Mouse (Mus musculus) brain, embryonic 14.5 days (tissue): ENCODE results near the gene Atxn1. TPM values are rescaled to one million over a fixed set of nuclear protein-coding genes. Genes with fewer than 3 reads are reported as not detected.

Experiments
- DNase-seq: peaks from one replicate; pipeline ENCODE4 v3.0.0-alpha.2; 2011; ENCODE audit warnings: low read depth
- CTCF ChIP-seq: fragments of 200-500 bp; IDR thresholded peaks from 2 replicates; pipeline ENCODE4 v1.5.1; 2012; ENCODE audit warnings: inconsistent platforms, mild to moderate bottlenecking, moderate library complexity, borderline replicate concordance; ENCODE audit not compliant: insufficient read depth, insufficient read length; ENCODE audit errors: extremely low read depth
- POLR2A ChIP-seq: fragments of 200-500 bp; IDR thresholded peaks from 2 replicates; pipeline ENCODE4 v1.6.1; 2012; ENCODE audit warnings: mild to moderate bottlenecking, inconsistent platforms, borderline replicate concordance; ENCODE audit not compliant: poor library complexity, insufficient read depth, insufficient read length, severe bottlenecking; ENCODE audit errors: extremely low read depth
- polyA plus RNA-seq: library from polyadenylated mRNA; depleted of rRNA; stranded (reverse); fragments of >200 nt; gene quantifications from 2 replicates; pipeline ENCODE4 v1.2.3, GENCODE M21; 2012

Atxn1 gene
- polyA plus RNA-seq, 1 experiment: 11.0 TPM

DNA sequence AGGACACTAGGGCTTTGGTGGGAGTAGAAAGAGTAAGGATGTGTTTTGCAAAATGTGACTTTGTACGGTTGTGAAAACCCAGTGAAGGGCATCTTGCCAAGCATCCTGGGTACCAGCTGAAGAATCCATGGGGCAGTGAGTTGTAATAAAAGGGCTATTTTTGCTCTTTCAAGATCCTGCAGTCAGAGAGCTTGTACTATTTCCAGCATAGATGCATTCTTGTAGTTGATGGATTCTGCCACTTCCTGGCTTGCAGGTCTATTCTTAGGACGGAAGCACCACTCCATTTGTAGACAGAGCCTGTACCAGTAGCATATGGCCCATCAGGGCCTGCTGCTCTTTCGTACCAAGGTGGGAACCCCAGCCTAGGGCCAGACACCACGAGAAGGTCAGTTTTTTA is 436.0 kb downstream of the Atxn1 start:
- TF ChIP-seq POLR2A (no peak), CTCF (no peak)
- no peak for DNase-seq

- TF ChIP-seq POLR2A: no peak
- TF ChIP-seq CTCF: no peak
These were observed 437.4 kb downstream of the Atxn1 start for GRCm38 (mm10) chr13:45527232-45527964.

DNA sequence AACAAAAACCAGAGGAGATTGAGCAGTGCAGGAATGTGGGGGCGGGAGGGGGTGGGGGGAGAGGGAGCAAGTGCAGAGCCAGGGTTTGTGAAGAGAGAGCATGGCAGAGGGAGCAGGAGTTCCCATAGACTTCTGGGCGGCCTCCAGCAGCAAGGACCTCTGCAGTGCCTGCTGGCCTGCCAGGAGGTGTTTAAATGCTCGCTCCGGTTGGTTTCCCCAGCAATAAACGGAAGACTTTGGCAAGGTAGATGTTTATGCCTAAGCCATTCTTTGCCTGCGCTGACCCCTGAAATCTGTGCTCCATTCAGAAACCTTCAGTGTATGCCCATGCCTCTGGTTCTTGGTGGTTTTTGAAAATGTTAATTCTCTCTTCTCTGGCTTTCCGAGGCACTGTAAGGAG is 438.6 kb downstream of the Atxn1 start:
- TF ChIP-seq POLR2A (no peak), CTCF (no peak)
- peak; percentile 86 for DNase-seq

More at GRCm38 (mm10) chr13:45527232-45527964, 437.4 kb downstream of the Atxn1 start:
- no peak for DNase-seq

- no peak for DNase-seq
These were observed 439.9 kb downstream of the Atxn1 start for GRCm38 (mm10) chr13:45524791-45525435.

DNA sequence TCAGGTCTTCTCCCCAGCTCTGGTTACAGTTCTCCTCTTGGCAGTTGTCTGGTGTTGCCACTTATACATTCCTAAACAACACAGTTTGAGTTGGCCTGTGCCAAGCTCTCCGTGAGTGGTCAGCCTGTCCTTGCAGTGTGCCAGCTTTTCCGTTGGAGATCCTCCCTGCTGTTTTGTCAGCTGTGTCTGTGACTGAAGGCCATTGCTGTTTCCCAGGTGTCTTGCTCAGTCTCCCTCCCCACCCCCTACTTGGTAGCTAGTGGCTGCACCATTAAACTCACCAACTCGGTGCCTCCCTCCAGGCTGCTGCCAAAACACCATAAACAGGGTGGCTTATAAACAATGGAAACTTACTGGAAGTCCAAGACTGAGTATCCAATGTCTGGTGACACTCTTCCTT is 440.5 kb downstream of the Atxn1 start:
- peak; percentile 16 for DNase-seq
- TF ChIP-seq CTCF (no peak), POLR2A (no peak)

More at GRCm38 (mm10) chr13:45524791-45525435, 439.9 kb downstream of the Atxn1 start:
- TF ChIP-seq POLR2A (no peak), CTCF (no peak)

GRCm38 (mm10) chr13:45516501-45517393 is 448.1 kb downstream of the Atxn1 start:
- DNase-seq: peak; percentile 89
- no peak for TF ChIP-seq CTCF

GRCm38 (mm10) chr13:45514832-45515422 is 449.9 kb downstream of the Atxn1 start:
- peak; percentile 58 for DNase-seq
- TF ChIP-seq POLR2A (no peak), CTCF (no peak)

GRCm38 (mm10) chr13:45514115-45514514 is 450.7 kb downstream of the Atxn1 start:
- TF ChIP-seq CTCF: no peak
- TF ChIP-seq POLR2A: no peak
- no peak for DNase-seq

DNA sequence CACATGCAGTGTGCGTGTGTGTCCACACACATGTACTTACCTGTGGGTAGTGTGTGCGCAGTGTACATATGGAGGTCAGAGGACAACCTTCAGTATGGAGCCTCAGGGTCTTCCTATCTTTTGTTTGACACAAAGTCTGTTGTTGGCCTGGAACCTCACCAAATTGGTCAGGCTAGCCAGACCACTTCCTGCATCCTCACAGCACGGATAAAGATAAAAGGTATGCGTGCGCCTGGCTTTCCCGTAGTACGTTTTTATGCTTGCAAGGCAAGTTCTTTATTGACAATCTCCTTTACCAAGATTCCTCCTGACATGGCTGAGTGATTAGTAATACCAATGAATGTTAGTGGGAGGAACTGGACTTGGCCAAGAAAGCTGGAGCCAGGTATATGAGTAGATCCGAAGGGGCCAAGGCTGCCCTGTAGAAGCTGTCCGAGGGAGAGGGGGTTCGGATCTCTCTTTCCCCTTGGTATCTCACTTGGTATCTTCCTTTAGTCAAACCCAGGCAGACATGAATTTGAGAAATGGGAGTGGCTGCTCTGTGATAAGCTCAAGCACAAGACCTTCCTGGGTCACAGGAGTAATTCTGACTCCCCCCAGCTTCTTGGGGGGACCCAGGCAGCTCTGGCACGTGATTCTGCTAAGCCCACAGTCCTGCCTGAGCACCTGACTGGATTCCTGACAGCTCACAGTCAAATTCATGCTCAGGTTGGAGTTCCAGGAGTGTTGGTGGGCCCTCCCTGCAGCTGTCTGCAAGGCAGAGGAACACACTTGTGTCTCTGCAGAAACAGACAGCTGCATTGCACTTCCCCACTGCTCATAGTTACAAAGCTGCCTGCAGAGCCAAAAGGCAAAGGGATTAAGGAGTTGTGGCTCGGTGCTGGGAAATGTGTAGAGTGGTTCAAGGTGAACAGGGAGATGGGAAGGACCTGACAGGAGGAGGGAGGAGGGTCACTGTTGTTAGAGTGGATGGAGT is 451.5 kb downstream of the Atxn1 start:
- TF ChIP-seq POLR2A (no peak), CTCF (no peak)

DNA sequence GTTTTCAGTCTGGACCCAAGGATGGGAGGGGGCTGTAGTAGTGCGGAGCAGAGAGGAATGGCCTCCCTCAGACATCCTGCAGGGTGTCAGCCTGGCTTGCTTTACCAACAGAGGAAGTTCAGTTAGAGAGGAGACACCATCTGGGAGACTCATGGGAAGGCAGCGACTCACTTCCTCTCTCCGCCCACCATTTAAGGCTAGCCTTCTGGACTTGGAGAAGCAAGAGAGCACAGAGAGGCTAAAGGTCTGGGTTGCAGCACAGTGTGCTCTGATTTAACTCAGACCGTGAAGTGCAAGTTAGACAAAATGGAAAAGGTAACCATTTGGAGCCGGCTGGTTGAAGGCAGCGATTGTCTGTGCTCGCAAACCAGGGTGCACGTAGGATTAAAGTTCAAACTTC is 452.3 kb downstream of the Atxn1 start:
- TF ChIP-seq CTCF: no peak
- TF ChIP-seq POLR2A: no peak
- DNase-seq: no peak

More for the DNA sequence above, 451.5 kb downstream of the Atxn1 start:
- DNase-seq: no peak

DNA sequence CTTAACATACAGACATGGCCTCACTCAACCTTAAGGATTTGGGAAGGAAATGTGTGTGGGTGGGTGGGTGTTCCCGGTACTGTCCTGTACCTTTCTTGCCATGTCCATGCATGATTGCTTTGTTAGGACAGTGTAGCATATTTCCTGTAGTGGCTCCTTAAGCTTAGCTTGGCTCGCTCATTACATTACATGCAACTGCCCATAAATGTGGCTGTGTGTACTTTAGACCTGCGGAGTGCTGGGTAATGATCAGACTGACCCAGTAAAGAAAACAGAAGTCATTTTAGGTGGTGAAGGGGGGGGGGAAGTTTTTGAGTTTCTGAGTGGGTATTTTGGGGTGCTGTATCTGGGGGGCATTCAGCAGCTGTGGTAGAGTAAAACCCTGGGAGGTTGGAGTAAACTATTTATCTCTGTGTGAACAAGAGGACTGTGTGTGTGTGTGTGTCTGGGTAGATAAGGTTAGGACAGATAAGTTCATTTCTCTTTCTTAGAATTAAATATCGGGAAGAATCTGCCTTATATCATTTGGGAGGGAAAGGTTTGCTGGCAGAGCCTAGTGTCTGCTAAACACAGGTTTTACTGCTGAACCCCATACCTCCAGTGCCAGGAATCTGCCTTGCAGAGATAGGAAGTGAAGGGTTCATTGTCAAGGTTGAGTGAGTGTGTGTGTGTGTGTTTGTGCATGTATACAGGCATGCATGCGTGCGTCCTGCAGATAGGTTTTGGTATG is 452.9 kb downstream of the Atxn1 start:
- DNase-seq: no peak
- no peak for TF ChIP-seq CTCF
- no peak for TF ChIP-seq POLR2A
